Mouse (Mus musculus) heart, embryonic 12.5 days (tissue): ENCODE measurements around the gene Gpr82. TPM values are rescaled to one million over a fixed set of nuclear protein-coding genes. Genes with fewer than 3 reads are reported as not detected.

ENCODE experiments used
- ATAC-seq: fragments of 200-750 bp; cut with Nextera tagmentation; 2 replicates; pipeline ENCODE4 v1.8.0; 2017; ENCODE audit warnings: moderate TSS enrichment, moderate library complexity; ENCODE audit not compliant: insufficient number of reproducible peaks, low FRiP score
- H3K27ac ChIP-seq: fragments of 300-500 bp; sonication (generic); 2 replicates; pipeline ENCODE4 v1.5.1; 2016; ENCODE audit warnings: mild to moderate bottlenecking, moderate library complexity; ENCODE audit not compliant: poor library complexity, severe bottlenecking
- H3K27me3 ChIP-seq: fragments of 300-500 bp; sonication (generic); replicated peaks from 2 replicates; pipeline ENCODE4 v1.6.1; 2016; ENCODE audit warnings: mild to moderate bottlenecking, moderate library complexity
- H3K36me3 ChIP-seq: fragments of 300-500 bp; sonication (generic); 2 replicates; pipeline ENCODE4 v1.6.1; 2016; ENCODE audit warnings: mild to moderate bottlenecking, moderate library complexity
- H3K4me1 ChIP-seq: fragments of 300-500 bp; sonication (generic); replicated peaks from 2 replicates; pipeline ENCODE4 v1.6.1; 2016; ENCODE audit warnings: mild to moderate bottlenecking
- H3K4me2 ChIP-seq: fragments of 300-500 bp; sonication (generic); 2 replicates; pipeline ENCODE4 v1.6.1; 2016; ENCODE audit warnings: mild to moderate bottlenecking, moderate library complexity
- H3K4me3 ChIP-seq: fragments of 300-500 bp; sonication (generic); 2 replicates; pipeline ENCODE4 v1.5.1; 2016; ENCODE audit warnings: mild to moderate bottlenecking
- H3K9ac ChIP-seq: fragments of 300-500 bp; sonication (generic); 2 replicates; pipeline ENCODE4 v1.6.1; 2016; ENCODE audit warnings: mild to moderate bottlenecking, moderate library complexity
- H3K9me3 ChIP-seq: fragments of 300-500 bp; sonication (generic); replicated peaks from 2 replicates; pipeline ENCODE4 v1.6.1; 2016; ENCODE audit warnings: mild to moderate bottlenecking, moderate library complexity
- WGBS: fragments of 180-500 bp; shearing (Covaris S2); methylation state at CpG from one replicate; pipeline ENCODE4 v1.1.7; 2016; 5-methylcytosine and 5-hydroxymethylcytosine counted together
- microRNA-seq: library from miRNA; unstranded; fragments of <30 nt; microRNA quantifications from one replicate; pipeline ENCODE4, GENCODE M21; 2017
- polyA plus RNA-seq: library from polyadenylated mRNA; unstranded; fragments of >200 nt; fragmentation: Nextera tagmentation; extraction: Ambion mirVana; gene quantifications from 2 replicates; pipeline ENCODE4 v1.2.1, GENCODE M21; 2016

The Gpr82 gene
- polyA plus RNA-seq, 1 experiment from 2014 or later, result 0.09 TPM

DNA sequence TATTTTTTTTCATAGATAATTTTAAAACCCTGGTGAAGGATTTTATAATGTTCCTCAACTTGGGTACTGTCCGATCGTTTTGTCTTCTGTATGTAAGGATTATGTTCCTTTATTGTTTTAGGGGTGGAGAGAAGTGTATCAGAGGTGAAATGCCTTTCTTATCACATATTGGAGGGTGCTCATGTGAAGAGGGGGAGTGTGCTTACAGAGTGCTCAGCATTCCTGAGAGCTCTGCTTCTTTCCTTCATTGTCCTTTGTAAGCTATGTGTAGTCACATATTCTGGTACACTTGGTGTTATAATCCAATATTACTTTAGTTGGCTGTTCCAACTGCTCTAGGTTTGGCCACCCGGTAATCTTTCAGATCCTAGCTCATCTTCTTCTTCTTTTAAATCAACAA, 39.5 kb downstream of the Gpr82 start:
- H3K27me3 ChIP-seq, result no peaks in the 10 kb centered on the region
- ATAC-seq, result no peak
- H3K9me3 ChIP-seq, result no peaks in the 10 kb centered on the region
- 67% methylated on average over 3 of the region's 3 CpGs for WGBS
- H3K4me1 ChIP-seq, result no peaks in the 10 kb centered on the region
- no peak overlapping the region for H3K4me3 ChIP-seq
- no peak overlapping the region for H3K9ac ChIP-seq
- H3K36me3 ChIP-seq, result no peaks in the 10 kb centered on the region
- H3K27ac ChIP-seq, result no peak overlapping the region
- no peak overlapping the region for H3K4me2 ChIP-seq

GRCm38 (mm10) chrX:13705051-13705450, 43.9 kb downstream of the Gpr82 start:
- Histone ChIP-seq H3K4me3 (no peak overlapping the region), H3K4me1 (no peaks in the 10 kb centered on the region), H3K27ac (no peak overlapping the region), H3K9ac (no peak overlapping the region), H3K36me3 (no peaks in the 10 kb centered on the region), H3K27me3 (no peaks in the 10 kb centered on the region), H3K9me3 (no peaks in the 10 kb centered on the region), H3K4me2 (no peak overlapping the region)
- no peak for ATAC-seq
- WGBS, result 42% methylated on average over 2 of the region's 2 CpGs

- no peaks in the 10 kb centered on the region for H3K27me3 ChIP-seq
- H3K9me3 ChIP-seq, result no peaks in the 10 kb centered on the region
- no peak overlapping the region for H3K27ac ChIP-seq
- H3K4me1 ChIP-seq, result no peaks in the 10 kb centered on the region
- no peak overlapping the region for H3K4me2 ChIP-seq
- no peaks in the 10 kb centered on the region for H3K36me3 ChIP-seq
- H3K4me3 ChIP-seq, result no peak overlapping the region
- no peak for ATAC-seq
- H3K9ac ChIP-seq, result no peak overlapping the region
- WGBS, result 42% methylated on average over 2 of the region's 2 CpGs
These were observed 49.0 kb downstream of the Gpr82 start for GRCm38 (mm10) chrX:13710174-13710573.

Small RNA genes within 50 kb of the gene (microRNA-seq; reads per million reads assigned to microRNA genes)
- not detected for gene Gm25246

Other genes starting within 250 kb of the Gpr82 start
- 0.05 TPM in 2 replicates for gene Nyx, start 195.3 kb upstream of the Gpr82 start, polyA plus RNA-seq
- gene Gpr34, start 29.3 kb upstream of the Gpr82 start, polyA plus RNA-seq, result 0.75 and 0.90 TPM in 2 replicates
- gene Cask, start 190.0 kb downstream of the Gpr82 start, polyA plus RNA-seq, result 5.7 and 5.8 TPM in 2 replicates